11 mouse cellular contexts compared by ENCODE assay signal in genomic region chr17:35189186-35189585, GRCm38 (mm10). TPM values are rescaled to one million over a fixed set of nuclear protein-coding genes. Genes with fewer than 3 reads are reported as not detected.
DNase-seq lines count a peak whose midpoint lies in the region; ATAC-seq and TF ChIP-seq lines count a peak whose summit lies in the region.
"Had no signal": no experiment of that assay in that cellular context is flagged by ENCODE, and none has a peak within 500 bp of the region (broad histone marks: within the 10 kb centered on the region; RNA-seq: fewer than 3 reads in every experiment).

No protein-coding gene starts in this region.

- peaks cover 0 to 41% of the 10 kb centered on the region in 2 experiments; a peak in 2 of 4 replicates for H3K36me3 ChIP-seq in MEL (ENCODE audit: control insufficient read depth in 1 of 2, insufficient read depth in 2 of 2, low read length in 2 of 2)
- no peaks in the 10 kb centered on the region for H3K36me3 ChIP-seq in hindbrain, embryonic 12.5 days
- H3K36me3 ChIP-seq: kidney, embryonic 15.5 days had no signal

- TF ChIP-seq POLR2A in MEL (IDR thresholded peaks at IDR 0.05; ENCODE audit: control insufficient read depth in 1 of 2, insufficient read depth in 1 of 2, low read depth in 1 of 2, low read length in 2 of 2, poor library complexity in 1 of 2): peak; percentile 37 to 62; a peak in 2 of 4 replicates

- H3K4me1 ChIP-seq in MEL (ENCODE audit: control insufficient read depth in 1 of 2, insufficient read depth in 2 of 2, low read length in 2 of 2): peaks cover 20 to 55% of the 10 kb centered on the region in 2 experiments
- H3K4me1 ChIP-seq in hindbrain, embryonic 12.5 days: peaks cover 4% of the 10 kb centered on the region

- 73% methylated on average over 1 of the region's 1 CpGs for WGBS in hindbrain, embryonic 12.5 days

- ATAC-seq in granulocyte monocyte progenitor cell, adult 5-6 weeks (replicated peaks; ENCODE audit: poor library complexity, severe bottlenecking): peak; percentile 35
- peak; percentile 33; the same call in 1 of the 2 replicates for ATAC-seq in megakaryocyte progenitor cell, adult 5-6 weeks (replicated peaks; ENCODE audit: poor library complexity)
- ATAC-seq in hindbrain, embryonic 12.5 days (ENCODE audit: low FRiP score): no peak

- no peak overlapping the region for H3K4me2 ChIP-seq in hindbrain, embryonic 12.5 days (replicated peaks)
- H3K4me2 ChIP-seq: hindbrain, embryonic 14.5 days; kidney, embryonic 15.5 days had no signal

- H3K27me3 ChIP-seq in MEL (ENCODE audit: control insufficient read depth in 1 of 2, insufficient read depth in 2 of 2, low read length in 2 of 2): no peaks in the 10 kb centered on the region
- peaks cover 15% of the 10 kb centered on the region for H3K27me3 ChIP-seq in hindbrain, embryonic 12.5 days

- no peaks in the 10 kb centered on the region for H3K9me3 ChIP-seq in MEL (replicated peaks; ENCODE audit: insufficient read depth, low read length)
- no peaks in the 10 kb centered on the region for H3K9me3 ChIP-seq in hindbrain, embryonic 12.5 days (replicated peaks)
- H3K9me3 ChIP-seq: kidney, embryonic 15.5 days had no signal

- H3K9ac ChIP-seq in MEL (ENCODE audit: control insufficient read depth, low read depth, low read length, poor library complexity, severe bottlenecking): peak overlapping the region; percentile 53
- H3K9ac ChIP-seq in hindbrain, embryonic 12.5 days: no peak overlapping the region
- H3K9ac ChIP-seq: hindbrain, embryonic 14.5 days; kidney, embryonic 15.5 days had no signal

- TF ChIP-seq EP300 in MEL (IDR thresholded peaks at IDR 0.05; ENCODE audit: low read depth in 1 of 2, low read length in 2 of 2): peak; percentile 68 to 79

- H3K79me2 ChIP-seq in MEL (ENCODE audit: control insufficient read depth, insufficient read depth, low read length, poor library complexity): no peaks in the 10 kb centered on the region

- DNase-seq in lung, postnatal 36 days: peak; percentile 42
- no peak for DNase-seq in lung, postnatal 25 days (ENCODE audit: low spot score)
- peak; percentile 82 for DNase-seq in MEL (ENCODE audit: low read depth, low spot score)
- DNase-seq in embryo, embryonic 9.5 days (ENCODE audit: extremely low spot score): no peak

- TF ChIP-seq CTCF in MEL (IDR thresholded peaks at IDR 0.05 in 2 of 3, conservative IDR thresholded peaks at IDR 0.05 in 1 of 3; ENCODE audit: control insufficient read depth in 1 of 3, insufficient read depth in 1 of 3, low read depth in 2 of 3, low read length in 3 of 3, poor library complexity in 1 of 3, severe bottlenecking in 1 of 3): no peak

- peak overlapping the region in 1 of 2 experiments; percentile 42; a peak in 3 of 4 replicates for H3K4me3 ChIP-seq in MEL (ENCODE audit: control insufficient read depth in 1 of 2, insufficient read depth in 1 of 2, low read depth in 2 of 2, low read length in 2 of 2)
- no peak overlapping the region for H3K4me3 ChIP-seq in hindbrain, embryonic 12.5 days
- H3K4me3 ChIP-seq: heart, adult 2 months; kidney, embryonic 15.5 days had no signal

- TF ChIP-seq RAD21 in MEL (IDR thresholded peaks at IDR 0.05; ENCODE audit: low read depth, low read length): no peak

- peak overlapping the region; percentile 89 for H3K27ac ChIP-seq in MEL (ENCODE audit: control insufficient read depth, low read depth, low read length)
- no peak overlapping the region for H3K27ac ChIP-seq in hindbrain, embryonic 12.5 days
- H3K27ac ChIP-seq: heart, adult 2 months; hindbrain, embryonic 14.5 days; kidney, embryonic 15.5 days had no signal

TF ChIP-seq in MEL, 35 proteins besides CTCF, POLR2A, EP300 and RAD21 (continues in another document):
- TF ChIP-seq CHD1 (IDR thresholded peaks at IDR 0.05; ENCODE audit: low read depth, low read length) (no peak), TBP (IDR thresholded peaks at IDR 0.05; ENCODE audit: low read depth, low read length) (peak; percentile 78), MAX (IDR thresholded peaks at IDR 0.05; ENCODE audit: low read length) (no peak), USF1 (IDR thresholded peaks at IDR 0.05; ENCODE audit: low read depth, low read length) (no peak), MAFK (IDR thresholded peaks at IDR 0.05; ENCODE audit: borderline replicate concordance, low read depth, low read length) (no peak), MXI1 (IDR thresholded peaks at IDR 0.05; ENCODE audit: low read depth, low read length) (0 out of 2 replicates have a peak, but pooled peaks have one; percentile 23), ZMIZ1 (IDR thresholded peaks at IDR 0.05; ENCODE audit: low read depth, low read length) (no peak), TAL1 (IDR thresholded peaks at IDR 0.05; ENCODE audit: low read length) (peak; percentile 63), TCF12 (IDR thresholded peaks at IDR 0.05; ENCODE audit: low read depth, low read length) (peak; percentile 62), KAT2A (conservative IDR thresholded peaks at IDR 0.05; ENCODE audit: low read depth, low read length) (no peak), NELFE (IDR thresholded peaks at IDR 0.05; ENCODE audit: low read depth, low read length) (peak; percentile 46; the same call in 1 of the 2 replicates), BHLHE40 (IDR thresholded peaks at IDR 0.05; ENCODE audit: borderline replicate concordance, low read depth, low read length) (no peak), HCFC1 (IDR thresholded peaks at IDR 0.05; ENCODE audit: low read depth, low read length) (peak; percentile 53; the same call in 1 of the 2 replicates), USF2 (IDR thresholded peaks at IDR 0.05; ENCODE audit: borderline replicate concordance in 1 of 2, insufficient read depth in 1 of 2, low read depth in 1 of 2, low read length in 2 of 2) (no peak), MYC (IDR thresholded peaks at IDR 0.05; ENCODE audit: low read depth, low read length) (no peak), MYB (IDR thresholded peaks at IDR 0.05; ENCODE audit: low read depth, low read length) (peak; percentile 63; the same call in 1 of the 2 replicates), GATA1 (IDR thresholded peaks at IDR 0.05; ENCODE audit: low read depth, low read length) (peak; percentile 43; the same call in 1 of the 2 replicates), MEF2A (IDR thresholded peaks at IDR 0.05; ENCODE audit: extremely low read depth, insufficient replicate concordance, low read depth, low read length, poor library complexity, severe bottlenecking) (no peak)

RNA-seq across cellular contexts. Expression of gene Lst1, which starts 0.9 kb away (rescaled TPM):
- total RNA-seq in MEL (2012; rRNA removed): 15.2 and 16.9 TPM in 2 replicates
- 10 to 100 TPM in 1 of 2 experiments, not detected in 1; 29.0 TPM for polyA plus RNA-seq in MEL (2012; ENCODE audit: insufficient read depth in 1 of 2, insufficient read length in 2 of 2, low read depth in 1 of 2, low replicate concordance in 2 of 2, missing spikeins in 1 of 2)
- 78.7 and 89.0 TPM in 2 replicates for total RNA-seq in granulocyte monocyte progenitor cell, adult 5-6 weeks (2014; fragmentation: Nextera tagmentation)
- total RNA-seq in granulocyte monocyte progenitor cell, adult 5-6 weeks (2017): 55.5 and 115 TPM in 2 replicates
- total RNA-seq in megakaryocyte progenitor cell, adult 5-6 weeks (2015): 65.2 and 70.1 TPM in 2 replicates
- 47.2 and 99.6 TPM in 2 replicates for total RNA-seq in megakaryocyte progenitor cell, adult 5-6 weeks (2017)
- 6.1 and 6.9 TPM in 2 replicates for polyA plus RNA-seq in hindbrain, embryonic 12.5 days (2016; fragmentation: Nextera tagmentation; extraction: Ambion mirVana)
- total RNA-seq: megakaryocyte-erythroid progenitor cell, adult 5-6 weeks had no signal

RNA-seq across cellular contexts. Expression of gene Ltb, which starts 5.1 kb away (rescaled TPM):
- 0.75 and 1.1 TPM in 2 replicates for total RNA-seq in MEL (2012; rRNA removed)
- polyA plus RNA-seq in MEL (2012; ENCODE audit: insufficient read depth in 1 of 2, insufficient read length in 2 of 2, low read depth in 1 of 2, low replicate concordance in 2 of 2, missing spikeins in 1 of 2): 1 to 10 TPM in 1 of 2 experiments, not detected in 1; 1.5 TPM
- 1.6 TPM in 1 of 2 replicates, not detected in the other for total RNA-seq in granulocyte monocyte progenitor cell, adult 5-6 weeks (2014; fragmentation: Nextera tagmentation)
- total RNA-seq in granulocyte monocyte progenitor cell, adult 5-6 weeks (2017): 0.41 and 0.99 TPM in 2 replicates
- total RNA-seq in megakaryocyte progenitor cell, adult 5-6 weeks (2015): 0.22 and 0.81 TPM in 2 replicates
- 0.47 and 4.4 TPM in 2 replicates for total RNA-seq in megakaryocyte progenitor cell, adult 5-6 weeks (2017)
- 0.54 and 0.81 TPM in 2 replicates for polyA plus RNA-seq in hindbrain, embryonic 12.5 days (2016; fragmentation: Nextera tagmentation; extraction: Ambion mirVana)

RNA-seq across cellular contexts. Expression of gene Tnf, which starts 12.6 kb away (rescaled TPM):
- 0.95 and 1.2 TPM in 2 replicates for total RNA-seq in MEL (2012; rRNA removed)
- 1 to 10 TPM in 1 of 2 experiments, not detected in 1; 2.0 TPM for polyA plus RNA-seq in MEL (2012; ENCODE audit: insufficient read depth in 1 of 2, insufficient read length in 2 of 2, low read depth in 1 of 2, low replicate concordance in 2 of 2, missing spikeins in 1 of 2)
- 5.9 and 12.2 TPM in 2 replicates for total RNA-seq in granulocyte monocyte progenitor cell, adult 5-6 weeks (2014; fragmentation: Nextera tagmentation)
- 13.1 and 15.2 TPM in 2 replicates for total RNA-seq in granulocyte monocyte progenitor cell, adult 5-6 weeks (2017)
- total RNA-seq in megakaryocyte progenitor cell, adult 5-6 weeks (2015): 18.6 and 33.2 TPM in 2 replicates
- total RNA-seq in megakaryocyte progenitor cell, adult 5-6 weeks (2017): 11.1 and 16.4 TPM in 2 replicates
- 0.14 TPM in 1 of 2 replicates, not detected in the other for polyA plus RNA-seq in hindbrain, embryonic 12.5 days (2016; fragmentation: Nextera tagmentation; extraction: Ambion mirVana)
- polyA plus RNA-seq: hindbrain, embryonic 14.5 days had no signal

RNA-seq across cellular contexts. Expression of gene Aif1, which starts 13.3 kb away (rescaled TPM):
- total RNA-seq in MEL (2012; rRNA removed): 0.29 and 0.42 TPM in 2 replicates
- under 1 TPM in 1 of 2 experiments, not detected in 1; 0.45 TPM for polyA plus RNA-seq in MEL (2012; ENCODE audit: insufficient read depth in 1 of 2, insufficient read length in 2 of 2, low read depth in 1 of 2, low replicate concordance in 2 of 2, missing spikeins in 1 of 2)
- 15.1 and 20.8 TPM in 2 replicates for total RNA-seq in granulocyte monocyte progenitor cell, adult 5-6 weeks (2014; fragmentation: Nextera tagmentation)
- total RNA-seq in granulocyte monocyte progenitor cell, adult 5-6 weeks (2017): 7.8 and 14.3 TPM in 2 replicates
- total RNA-seq in megakaryocyte progenitor cell, adult 5-6 weeks (2015): 5.8 and 12.4 TPM in 2 replicates
- 8.9 and 11.5 TPM in 2 replicates for total RNA-seq in megakaryocyte progenitor cell, adult 5-6 weeks (2017)
- 7.8 and 7.9 TPM in 2 replicates for polyA plus RNA-seq in hindbrain, embryonic 12.5 days (2016; fragmentation: Nextera tagmentation; extraction: Ambion mirVana)

RNA-seq across cellular contexts. Expression of gene Lta, which starts 16.0 kb away (rescaled TPM):
- not detected in 2 replicates for total RNA-seq in MEL (2012; rRNA removed)
- under 1 TPM in 1 of 2 experiments, not detected in 1; 0.24 TPM for polyA plus RNA-seq in MEL (2012; ENCODE audit: insufficient read depth in 1 of 2, insufficient read length in 2 of 2, low read depth in 1 of 2, low replicate concordance in 2 of 2, missing spikeins in 1 of 2)
- not detected in 2 replicates for total RNA-seq in granulocyte monocyte progenitor cell, adult 5-6 weeks (2014; fragmentation: Nextera tagmentation)
- not detected in 2 replicates for total RNA-seq in granulocyte monocyte progenitor cell, adult 5-6 weeks (2017)
- not detected in 2 replicates for total RNA-seq in megakaryocyte progenitor cell, adult 5-6 weeks (2015)
- not detected in 2 replicates for total RNA-seq in megakaryocyte progenitor cell, adult 5-6 weeks (2017)
- polyA plus RNA-seq in hindbrain, embryonic 12.5 days (2016; fragmentation: Nextera tagmentation; extraction: Ambion mirVana): not detected in 2 replicates
- total RNA-seq: megakaryocyte-erythroid progenitor cell, adult 5-6 weeks had no signal

Comparison
In these comparisons a context has a peak if more than half of its experiments do, and no peak if none do; other contexts are left out.
1. DNase-seq: peak in lung, postnatal 36 days (single experiment) and MEL (single experiment); none in lung, postnatal 25 days (single experiment) and embryo, embryonic 9.5 days (single experiment).